Mouse (Mus musculus) hindbrain, embryonic 14.5 days (tissue): Measurements from ENCODE around the gene Ddx31. TPM values are rescaled to one million over a fixed set of nuclear protein-coding genes. Genes with fewer than 3 reads are reported as not detected.

Experiments used
- ATAC-seq: fragments of 200-750 bp; cut with Nextera tagmentation; 2 replicates; pipeline ENCODE4 v1.8.0; 2017; ENCODE audit warnings: moderate number of reproducible peaks, mild to moderate bottlenecking, moderate TSS enrichment, moderate library complexity; ENCODE audit not compliant: low FRiP score
- DNase-seq: peaks from one replicate; pipeline ENCODE4 v3.0.0-alpha.2; 2015; ENCODE audit warnings: low spot score
- H3K27ac ChIP-seq: fragments of 300-500 bp; sonication (generic); 2 replicates; pipeline ENCODE4 v1.5.1; 2014; ENCODE audit warnings: mild to moderate bottlenecking, moderate library complexity
- H3K27me3 ChIP-seq: fragments of 300-500 bp; sonication (generic); 2 replicates; pipeline ENCODE4 v1.6.1; 2014; ENCODE audit warnings: mild to moderate bottlenecking, low read length, mixed read lengths; ENCODE audit not compliant: control insufficient read depth, insufficient read depth
- H3K36me3 ChIP-seq: fragments of 300-500 bp; sonication (generic); replicated peaks from 2 replicates; pipeline ENCODE4 v1.6.1; 2014; ENCODE audit not compliant: control insufficient read depth, insufficient read depth
- H3K4me1 ChIP-seq: fragments of 300-500 bp; sonication (generic); replicated peaks from 2 replicates; pipeline ENCODE4 v1.6.1; 2014; ENCODE audit warnings: antibody characterized with exemption, low read length, mixed read lengths; ENCODE audit not compliant: control insufficient read depth, insufficient read depth
- H3K4me2 ChIP-seq: fragments of 300-500 bp; sonication (generic); replicated peaks from 2 replicates; pipeline ENCODE4 v1.6.1; 2014; ENCODE audit warnings: mild to moderate bottlenecking, moderate library complexity
- H3K4me3 ChIP-seq: fragments of 300-500 bp; sonication (generic); replicated peaks from 2 replicates; pipeline ENCODE4 v1.5.1; 2014; ENCODE audit warnings: mild to moderate bottlenecking, low read length
- H3K9ac ChIP-seq: fragments of 300-500 bp; sonication (generic); 2 replicates; pipeline ENCODE4 v1.6.1; 2014
- H3K9me3 ChIP-seq: fragments of 300-500 bp; sonication (generic); 2 replicates; pipeline ENCODE4 v1.6.1; 2016; ENCODE audit warnings: low read length; ENCODE audit not compliant: control insufficient read depth
- WGBS: fragments of 180-500 bp; shearing (Covaris S2); extraction: QIAGEN DNeasy Blood & Tissue Kit; methylation state at CpG from one replicate; pipeline ENCODE4 v1.1.7; 2014; 5-methylcytosine and 5-hydroxymethylcytosine counted together
- polyA plus RNA-seq: library from polyadenylated mRNA; unstranded; fragments of >200 nt; fragmentation: Nextera tagmentation; extraction: Ambion mirVana; gene quantifications from 2 replicates; pipeline ENCODE4 v1.2.1, GENCODE M21; 2014

Ddx31 gene
- polyA plus RNA-seq, 1 experiment from 2014 or later, result 14.3 TPM

GRCm38 (mm10) chr2:28859303-28859702 lies 19.1 kb downstream of the Ddx31 start:
- Histone ChIP-seq H3K4me3 (no peak overlapping the region), H3K4me2 (no peak overlapping the region), H3K9me3 (no peaks in the 10 kb centered on the region), H3K27me3 (no peaks in the 10 kb centered on the region), H3K9ac (no peak overlapping the region), H3K36me3 (peaks cover 94% of the 10 kb centered on the region), H3K27ac (no peak overlapping the region), H3K4me1 (no peaks in the 10 kb centered on the region)
- ATAC-seq (no peak), DNase-seq (no peak)
- 98% methylated on average over 4 of the region's 4 CpGs for WGBS

GRCm38 (mm10) chr2:28860678-28861423 lies 20.6 kb downstream of the Ddx31 start:
- Histone ChIP-seq H3K9ac (no peak overlapping the region), H3K4me1 (no peaks in the 10 kb centered on the region), H3K9me3 (no peaks in the 10 kb centered on the region), H3K36me3 (peaks cover 90% of the 10 kb centered on the region), H3K4me2 (no peak overlapping the region), H3K27me3 (no peaks in the 10 kb centered on the region), H3K27ac (no peak overlapping the region), H3K4me3 (no peak overlapping the region)
- peak; percentile 46; the same call in 1 of the 2 replicates for ATAC-seq
- WGBS, result 87% methylated on average over 8 of the region's 8 CpGs
- DNase-seq, result no peak

GRCm38 (mm10) chr2:28863857-28864256 lies 23.7 kb downstream of the Ddx31 start:
- ATAC-seq (no peak), DNase-seq (no peak)
- Histone ChIP-seq H3K4me3 (no peak overlapping the region), H3K4me2 (no peak overlapping the region), H3K27ac (no peak overlapping the region), H3K36me3 (peaks cover 72% of the 10 kb centered on the region), H3K9ac (no peak overlapping the region), H3K9me3 (no peaks in the 10 kb centered on the region), H3K27me3 (no peaks in the 10 kb centered on the region), H3K4me1 (no peaks in the 10 kb centered on the region)

- Histone ChIP-seq H3K4me2 (no peak overlapping the region), H3K27me3 (no peaks in the 10 kb centered on the region), H3K36me3 (peaks cover 39% of the 10 kb centered on the region), H3K4me3 (no peak overlapping the region), H3K4me1 (no peaks in the 10 kb centered on the region), H3K9me3 (no peaks in the 10 kb centered on the region), H3K9ac (no peak overlapping the region), H3K27ac (0 out of 2 replicates have a peak overlapping the region, but pooled peaks have one; percentile 44)
- DNase-seq, result peak; percentile 62
- ATAC-seq, result peak; percentile 60
- WGBS, result 64% methylated on average over 7 of the region's 7 CpGs
Observed at GRCm38 (mm10) chr2:28867495-28867894, 27.3 kb downstream of the Ddx31 start.

GRCm38 (mm10) chr2:28875554-28875953 lies 35.3 kb downstream of the Ddx31 start:
- H3K9ac ChIP-seq, result no peak overlapping the region
- DNase-seq, result no peak
- H3K4me3 ChIP-seq, result no peak overlapping the region
- H3K27me3 ChIP-seq, result no peaks in the 10 kb centered on the region
- H3K4me1 ChIP-seq, result no peaks in the 10 kb centered on the region
- peaks cover 56% of the 10 kb centered on the region for H3K36me3 ChIP-seq
- no peak overlapping the region for H3K4me2 ChIP-seq
- no peak for ATAC-seq
- 86% methylated on average over 11 of the region's 11 CpGs for WGBS
- H3K9me3 ChIP-seq, result no peaks in the 10 kb centered on the region
- H3K27ac ChIP-seq, result no peak overlapping the region

- no peak overlapping the region for H3K4me3 ChIP-seq
- H3K9me3 ChIP-seq, result no peaks in the 10 kb centered on the region
- H3K4me2 ChIP-seq, result no peak overlapping the region
- WGBS, result 85% methylated on average over 3 of the region's 3 CpGs
- H3K9ac ChIP-seq, result no peak overlapping the region
- peaks cover 4% of the 10 kb centered on the region; the same call in 1 of the 2 replicates for H3K4me1 ChIP-seq
- peak; percentile 24 for DNase-seq
- H3K27ac ChIP-seq, result no peak overlapping the region
- H3K36me3 ChIP-seq, result peaks cover 59% of the 10 kb centered on the region
- no peaks in the 10 kb centered on the region for H3K27me3 ChIP-seq
- no peak for ATAC-seq
Observed at GRCm38 (mm10) chr2:28881275-28881674, 41.1 kb downstream of the Ddx31 start.

GRCm38 (mm10) chr2:28882047-28882446 lies 41.8 kb downstream of the Ddx31 start:
- no peak for DNase-seq
- Histone ChIP-seq H3K27me3 (no peaks in the 10 kb centered on the region), H3K36me3 (peaks cover 55% of the 10 kb centered on the region), H3K4me3 (no peak overlapping the region), H3K4me2 (no peak overlapping the region), H3K4me1 (peaks cover 4% of the 10 kb centered on the region; the same call in 1 of the 2 replicates), H3K9me3 (no peaks in the 10 kb centered on the region), H3K9ac (no peak overlapping the region), H3K27ac (no peak overlapping the region)
- WGBS, result 84% methylated on average over 3 of the region's 3 CpGs
- no peak for ATAC-seq

- Histone ChIP-seq H3K27ac (no peak overlapping the region), H3K36me3 (peaks cover 52% of the 10 kb centered on the region), H3K4me1 (peaks cover 4% of the 10 kb centered on the region; the same call in 1 of the 2 replicates), H3K9me3 (no peaks in the 10 kb centered on the region), H3K4me2 (no peak overlapping the region), H3K4me3 (no peak overlapping the region), H3K27me3 (no peaks in the 10 kb centered on the region), H3K9ac (no peak overlapping the region)
- DNase-seq (no peak), ATAC-seq (no peak)
- 56% methylated on average over 6 of the region's 6 CpGs for WGBS
Observed at GRCm38 (mm10) chr2:28882826-28883485, 42.8 kb downstream of the Ddx31 start.

- Histone ChIP-seq H3K27ac (no peak overlapping the region), H3K4me3 (no peak overlapping the region), H3K9ac (no peak overlapping the region), H3K9me3 (no peaks in the 10 kb centered on the region), H3K27me3 (no peaks in the 10 kb centered on the region), H3K4me1 (peaks cover 4% of the 10 kb centered on the region; the same call in 1 of the 2 replicates), H3K4me2 (no peak overlapping the region), H3K36me3 (peaks cover 50% of the 10 kb centered on the region)
- ATAC-seq (no peak), DNase-seq (no peak)
- 55% methylated on average over 4 of the region's 4 CpGs for WGBS
Observed at GRCm38 (mm10) chr2:28884914-28885313, 44.7 kb downstream of the Ddx31 start.
